Mouse (Mus musculus): ENCODE data around the gene Grsf1. TPM values are rescaled to one million over a fixed set of nuclear protein-coding genes. Genes with fewer than 3 reads are reported as not detected.

The Grsf1 gene
- polyA plus RNA-seq, 1 experiment from 2014 or later, result 47.5 TPM

DNA sequence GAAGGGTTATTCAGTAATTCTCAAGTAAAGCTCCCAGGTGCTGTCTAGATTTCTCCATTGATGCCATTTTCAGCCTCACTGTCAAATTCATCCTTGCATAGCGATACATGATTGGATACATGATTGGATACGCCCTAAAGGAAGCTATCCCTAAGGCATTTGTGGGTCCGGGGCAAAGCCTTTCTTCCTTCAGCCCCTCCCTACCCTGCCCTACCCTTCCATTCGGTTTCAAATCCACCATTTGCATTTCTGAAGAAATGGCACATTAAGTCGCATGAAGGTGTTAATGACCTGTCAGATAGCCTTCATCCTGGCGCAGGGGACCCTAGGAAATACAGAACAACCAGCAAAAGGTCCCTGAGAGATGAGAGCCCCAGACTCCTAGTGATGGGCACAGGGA is 9.3 kb upstream of the Grsf1 start:
- Histone ChIP-seq H3K9ac (no peak overlapping the region), H3K4me2 (no peak overlapping the region), H3K27me3 (0 out of 2 replicates have a peak, but pooled peaks cover 6% of the 10 kb centered on the region), H3K36me3 (no peaks in the 10 kb centered on the region), H3K4me1 (no peaks in the 10 kb centered on the region), H3K27ac (no peak overlapping the region), H3K9me3 (no peaks in the 10 kb centered on the region), H3K4me3 (no peak overlapping the region)
- WGBS, result 14% methylated on average over 6 of the region's 6 CpGs
- ATAC-seq (ENCODE audit: insufficient number of reproducible peaks, low FRiP score, low TSS enrichment, low read depth), result no peak

DNA sequence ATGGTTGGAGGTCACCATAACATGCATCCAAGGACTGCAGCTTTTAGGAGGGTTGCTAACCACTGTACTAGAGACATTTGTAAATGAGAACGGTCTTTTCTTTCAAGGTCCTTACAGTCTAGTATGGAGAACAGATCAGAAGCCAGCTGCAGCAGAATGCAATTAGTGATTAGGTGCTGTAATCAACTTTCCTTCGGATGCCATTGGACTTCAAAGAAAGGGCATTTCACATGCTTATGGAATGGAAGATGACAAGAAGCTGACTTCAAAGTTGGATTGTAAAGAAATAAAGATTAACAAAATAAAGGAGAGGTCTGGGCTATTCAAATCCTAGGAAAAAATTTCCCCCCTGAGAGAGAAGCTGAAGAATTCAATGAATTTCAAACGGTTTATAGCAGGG is 8.3 kb upstream of the Grsf1 start:
- no peak overlapping the region for H3K4me2 ChIP-seq
- no peaks in the 10 kb centered on the region for H3K4me1 ChIP-seq
- WGBS, result 11% methylated on average over 3 of the region's 3 CpGs
- no peaks in the 10 kb centered on the region for H3K9me3 ChIP-seq
- H3K27me3 ChIP-seq, result 0 out of 2 replicates have a peak, but pooled peaks cover 6% of the 10 kb centered on the region
- no peak for ATAC-seq (ENCODE audit: insufficient number of reproducible peaks, low FRiP score, low TSS enrichment, low read depth)
- H3K4me3 ChIP-seq, result no peak overlapping the region
- no peak overlapping the region for H3K9ac ChIP-seq
- H3K36me3 ChIP-seq, result no peaks in the 10 kb centered on the region
- no peak overlapping the region for H3K27ac ChIP-seq

DNA sequence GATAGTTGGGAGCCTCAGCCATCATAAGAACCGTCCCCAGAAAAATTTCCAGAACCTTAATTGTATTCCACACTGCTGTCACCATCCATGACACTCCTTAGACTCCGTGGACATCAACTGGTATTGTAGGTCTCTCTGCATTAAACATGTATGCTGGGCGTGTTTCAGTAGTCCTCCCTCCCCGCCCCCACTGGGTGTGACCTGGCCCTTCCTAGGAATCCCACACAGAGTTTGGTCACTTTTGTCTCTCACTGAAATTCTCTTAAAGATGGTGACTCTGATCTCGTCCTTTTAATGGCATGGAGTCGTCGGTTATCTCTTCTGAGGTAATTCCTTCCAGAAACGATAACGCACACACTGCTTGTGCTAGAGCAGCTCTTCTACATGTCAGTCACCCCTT is 7.7 kb upstream of the Grsf1 start:
- no peak overlapping the region for H3K9ac ChIP-seq
- no peaks in the 10 kb centered on the region for H3K4me1 ChIP-seq
- no peaks in the 10 kb centered on the region for H3K9me3 ChIP-seq
- no peak overlapping the region for H3K4me2 ChIP-seq
- 75% methylated on average over 9 of the region's 9 CpGs for WGBS
- no peak for ATAC-seq (ENCODE audit: insufficient number of reproducible peaks, low FRiP score, low TSS enrichment, low read depth)
- 0 out of 2 replicates have a peak, but pooled peaks cover 6% of the 10 kb centered on the region for H3K27me3 ChIP-seq
- H3K27ac ChIP-seq, result no peak overlapping the region
- H3K4me3 ChIP-seq, result no peak overlapping the region
- H3K36me3 ChIP-seq, result no peaks in the 10 kb centered on the region

DNA sequence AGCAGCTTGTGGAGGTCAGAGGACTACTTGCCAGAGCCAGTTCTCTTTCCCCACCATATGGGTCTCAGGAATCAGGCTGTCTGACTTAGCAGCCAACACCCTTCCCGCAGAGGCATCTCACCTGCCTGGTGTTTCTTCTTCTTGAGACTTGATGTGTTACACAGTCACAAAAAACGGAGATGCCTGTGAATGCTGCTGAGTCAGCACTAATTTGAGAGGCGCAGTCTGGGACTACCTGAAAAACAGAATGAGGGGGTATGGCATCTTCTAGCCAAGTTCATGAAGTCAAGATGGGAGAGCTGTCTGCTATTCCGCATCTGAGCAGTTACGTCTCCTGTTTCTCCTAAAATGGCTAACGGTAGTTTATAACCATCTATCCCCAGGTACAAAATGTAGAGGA is 4.6 kb upstream of the Grsf1 start:
- WGBS, result 74% methylated on average over 6 of the region's 6 CpGs
- no peak overlapping the region for H3K9ac ChIP-seq
- H3K27me3 ChIP-seq, result 0 out of 2 replicates have a peak, but pooled peaks cover 6% of the 10 kb centered on the region
- H3K4me2 ChIP-seq, result no peak overlapping the region
- ATAC-seq (ENCODE audit: insufficient number of reproducible peaks, low FRiP score, low TSS enrichment, low read depth), result no peak
- no peak overlapping the region for H3K27ac ChIP-seq
- H3K4me3 ChIP-seq, result no peak overlapping the region
- H3K9me3 ChIP-seq, result no peaks in the 10 kb centered on the region
- H3K36me3 ChIP-seq, result no peaks in the 10 kb centered on the region
- H3K4me1 ChIP-seq, result peaks cover 2% of the 10 kb centered on the region; the same call in 1 of the 2 replicates

DNA sequence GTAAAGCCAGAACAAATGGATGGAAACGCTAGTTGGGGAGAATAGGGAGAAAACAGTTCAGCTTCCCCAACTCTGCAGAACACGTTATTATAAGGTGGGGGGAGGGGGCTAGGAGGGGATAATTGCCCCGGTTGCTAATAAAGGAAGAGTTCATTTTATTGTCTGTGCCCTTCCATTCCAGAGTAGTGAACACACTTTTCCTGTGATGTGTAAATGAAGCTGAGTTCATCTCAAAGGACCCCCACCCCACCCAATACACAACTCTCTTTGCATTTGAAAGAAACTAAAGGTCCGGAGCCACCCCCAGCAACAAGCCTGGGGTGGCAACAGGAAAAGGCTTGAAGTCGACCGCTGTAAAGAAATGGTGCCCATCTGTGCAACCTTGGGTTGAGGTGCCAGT is 3.4 kb upstream of the Grsf1 start:
- Histone ChIP-seq H3K27ac (no peak overlapping the region), H3K4me1 (peaks cover 8% of the 10 kb centered on the region), H3K36me3 (no peaks in the 10 kb centered on the region), H3K4me2 (no peak overlapping the region), H3K4me3 (no peak overlapping the region), H3K9me3 (no peaks in the 10 kb centered on the region), H3K27me3 (no peaks in the 10 kb centered on the region), H3K9ac (no peak overlapping the region)
- WGBS, result 16% methylated on average over 6 of the region's 6 CpGs
- ATAC-seq (ENCODE audit: insufficient number of reproducible peaks, low FRiP score, low TSS enrichment, low read depth), result no peak

DNA sequence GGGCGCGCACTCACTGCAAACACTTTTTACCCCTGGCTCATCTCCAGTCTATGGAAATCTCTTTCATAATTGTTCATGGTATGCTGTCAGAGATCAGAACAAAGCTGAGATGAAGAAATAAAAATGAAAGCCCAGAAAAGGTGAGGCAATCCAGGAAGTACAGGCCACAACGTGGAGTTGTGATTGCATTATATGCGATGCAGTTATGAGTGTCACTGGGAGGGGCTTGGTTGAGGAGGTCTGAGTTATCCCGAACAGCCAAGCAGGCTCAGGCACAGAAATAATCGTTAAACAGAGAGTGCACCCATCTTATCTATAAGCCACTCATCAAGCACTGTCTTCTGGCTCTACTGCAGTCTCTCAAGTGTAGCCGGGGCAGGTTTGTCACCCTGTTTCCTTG is 3.0 kb upstream of the Grsf1 start:
- H3K9ac ChIP-seq, result no peak overlapping the region
- 37% methylated on average over 7 of the region's 7 CpGs for WGBS
- H3K4me3 ChIP-seq, result no peak overlapping the region
- H3K27me3 ChIP-seq, result no peaks in the 10 kb centered on the region
- no peak overlapping the region for H3K27ac ChIP-seq
- no peaks in the 10 kb centered on the region for H3K36me3 ChIP-seq
- no peak overlapping the region for H3K4me2 ChIP-seq
- ATAC-seq (ENCODE audit: insufficient number of reproducible peaks, low FRiP score, low TSS enrichment, low read depth), result no peak
- H3K9me3 ChIP-seq, result no peaks in the 10 kb centered on the region
- peaks cover 9% of the 10 kb centered on the region for H3K4me1 ChIP-seq

DNA sequence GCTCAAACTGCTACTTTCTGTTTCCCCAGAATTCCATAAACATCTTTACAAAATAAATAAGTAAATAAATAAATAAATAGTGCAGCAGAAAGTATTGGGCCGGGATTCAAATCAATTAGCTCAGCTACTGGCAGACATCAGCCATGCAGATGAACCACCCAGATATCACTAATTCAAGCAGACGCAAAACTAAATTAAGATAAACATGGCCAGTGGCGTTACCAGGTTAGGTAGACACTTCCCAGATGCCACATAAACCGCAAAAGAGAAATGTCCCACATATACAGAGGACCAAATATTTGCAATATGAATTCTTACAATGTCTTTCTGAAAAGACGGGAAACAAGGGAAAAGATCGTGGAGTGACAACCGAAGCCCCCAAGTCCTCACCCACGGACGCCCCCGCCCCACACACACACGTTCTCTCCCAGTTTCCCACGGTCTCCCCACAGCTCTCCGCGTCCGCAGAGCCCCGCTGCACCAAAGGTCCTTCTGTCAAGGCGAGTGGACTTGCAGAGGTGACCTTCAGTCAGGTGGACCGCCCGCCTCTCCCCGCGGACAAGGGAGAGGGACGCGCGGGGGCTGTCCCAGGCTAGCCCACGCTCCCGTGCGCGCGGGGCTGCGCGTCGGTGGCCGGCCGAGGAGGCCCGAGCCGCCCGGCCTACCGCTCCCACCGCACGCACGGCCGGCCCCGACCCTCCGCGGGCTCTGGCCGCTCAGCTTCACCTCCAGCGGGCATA is 1.1 kb downstream of the Grsf1 start:
- Histone ChIP-seq H3K4me3 (peak overlapping the region; percentile 97), H3K4me2 (peak overlapping the region; percentile 82), H3K36me3 (peaks cover 19% of the 10 kb centered on the region), H3K4me1 (peaks cover 15% of the 10 kb centered on the region), H3K9ac (peak overlapping the region; percentile 97), H3K27ac (peak overlapping the region; percentile 96), H3K9me3 (no peaks in the 10 kb centered on the region), H3K27me3 (no peaks in the 10 kb centered on the region)
- 2% methylated on average over 46 of the region's 47 CpGs for WGBS
- 0 out of 2 replicates have a peak, but pooled peaks have one; percentile 11 for ATAC-seq (ENCODE audit: insufficient number of reproducible peaks, low FRiP score, low TSS enrichment, low read depth)

DNA sequence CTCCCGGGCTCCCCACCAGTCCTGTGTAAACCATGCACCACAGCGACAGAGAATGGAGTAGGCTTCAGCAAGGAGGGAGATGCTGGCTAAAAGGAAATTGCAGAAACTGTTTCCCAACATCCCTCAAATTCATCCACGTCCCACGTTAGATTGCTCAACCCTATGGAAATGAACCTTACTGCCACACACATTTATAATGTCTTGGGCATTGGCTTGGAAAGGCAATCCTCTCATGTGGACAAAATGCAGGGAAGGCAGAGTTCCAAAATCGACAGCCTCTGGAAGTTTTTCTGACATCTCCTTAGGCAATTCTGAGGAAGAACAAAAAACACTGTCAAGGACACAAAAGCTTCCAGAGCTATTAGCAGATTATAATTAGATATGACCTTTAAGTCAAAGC is 12.1 kb downstream of the Grsf1 start:
- 83% methylated on average over 5 of the region's 5 CpGs for WGBS
- H3K27ac ChIP-seq, result no peak overlapping the region
- H3K9ac ChIP-seq, result no peak overlapping the region
- no peaks in the 10 kb centered on the region for H3K27me3 ChIP-seq
- no peak overlapping the region for H3K4me3 ChIP-seq
- no peak for ATAC-seq (ENCODE audit: insufficient number of reproducible peaks, low FRiP score, low TSS enrichment, low read depth)
- H3K4me1 ChIP-seq, result 0 out of 2 replicates have a peak, but pooled peaks cover 4% of the 10 kb centered on the region
- no peak overlapping the region for H3K4me2 ChIP-seq
- H3K9me3 ChIP-seq, result no peaks in the 10 kb centered on the region
- H3K36me3 ChIP-seq, result peaks cover 63% of the 10 kb centered on the region

DNA sequence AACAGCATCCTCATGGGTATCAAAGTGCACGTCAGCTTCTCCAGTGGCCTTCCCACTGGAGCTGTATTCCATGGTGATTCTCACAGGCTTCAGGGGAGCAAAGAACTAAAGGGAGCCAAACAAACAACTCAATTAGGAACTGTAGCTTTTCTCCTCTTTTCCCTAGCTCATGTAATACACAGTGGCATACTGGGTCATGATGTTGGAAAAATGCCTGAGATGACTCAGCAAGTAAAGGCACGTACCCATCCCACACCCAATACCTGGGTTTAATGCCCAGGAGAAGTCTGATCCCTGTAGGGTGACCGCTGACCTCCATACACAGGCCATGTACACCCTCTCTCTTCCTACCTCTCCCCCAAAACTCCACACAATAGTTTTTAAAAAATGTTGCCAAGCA is 12.8 kb downstream of the Grsf1 start:
- Histone ChIP-seq H3K36me3 (peaks cover 69% of the 10 kb centered on the region), H3K4me3 (no peak overlapping the region), H3K4me1 (0 out of 2 replicates have a peak, but pooled peaks cover 4% of the 10 kb centered on the region), H3K27ac (no peak overlapping the region), H3K9me3 (no peaks in the 10 kb centered on the region), H3K9ac (no peak overlapping the region), H3K27me3 (no peaks in the 10 kb centered on the region), H3K4me2 (no peak overlapping the region)
- ATAC-seq (ENCODE audit: insufficient number of reproducible peaks, low FRiP score, low TSS enrichment, low read depth), result no peak
- WGBS, result 92% methylated on average over 3 of the region's 3 CpGs

DNA sequence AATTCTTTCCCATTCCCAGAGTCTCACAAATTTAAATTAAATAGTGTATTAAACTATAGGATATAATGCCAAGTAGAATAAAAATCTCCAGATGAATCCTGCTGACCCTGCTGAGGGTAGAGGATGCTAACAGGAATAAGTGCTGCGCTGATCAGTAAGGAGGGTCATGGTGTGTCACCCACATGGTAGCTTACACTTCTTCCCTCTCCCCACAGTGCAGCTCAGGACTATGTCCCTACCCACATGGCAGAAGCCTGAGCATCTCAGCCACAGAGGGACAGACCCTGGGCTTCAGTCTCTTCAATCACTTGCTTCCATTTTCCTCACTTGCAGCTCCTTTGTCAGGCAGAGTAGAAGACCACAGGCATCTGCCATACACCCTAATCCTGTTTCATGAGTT is 18.1 kb downstream of the Grsf1 start:
- H3K36me3 ChIP-seq, result peaks cover 51% of the 10 kb centered on the region
- 0 out of 2 replicates have a peak, but pooled peaks have one; percentile 40 for ATAC-seq (ENCODE audit: insufficient number of reproducible peaks, low FRiP score, low TSS enrichment, low read depth)

DNA sequence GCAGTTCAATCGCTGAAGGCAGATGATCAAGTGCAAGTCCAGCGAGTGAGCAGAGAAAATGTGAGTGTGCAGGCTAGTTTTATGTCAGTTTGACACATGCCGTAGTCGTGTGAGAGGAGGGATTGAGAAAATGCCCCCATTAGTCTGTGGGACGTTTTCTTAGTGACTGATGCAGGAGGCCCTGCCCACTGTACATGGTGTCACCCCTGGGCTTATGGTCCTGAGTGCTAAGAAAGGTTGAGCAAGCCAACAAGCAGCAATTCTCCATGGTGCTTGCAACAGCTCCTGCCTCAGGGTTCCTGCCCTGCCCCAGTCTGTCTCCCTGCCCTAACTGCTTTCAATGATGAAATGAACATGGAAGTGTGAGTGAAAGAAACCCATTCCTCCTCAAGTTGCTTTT is 23.4 kb downstream of the Grsf1 start:
- Histone ChIP-seq H3K27ac (no peak overlapping the region), H3K9me3 (no peaks in the 10 kb centered on the region), H3K4me1 (no peaks in the 10 kb centered on the region), H3K4me3 (no peak overlapping the region), H3K36me3 (peaks cover 46% of the 10 kb centered on the region), H3K27me3 (no peaks in the 10 kb centered on the region), H3K9ac (no peak overlapping the region), H3K4me2 (no peak overlapping the region)
- WGBS, result 81% methylated on average over 5 of the region's 5 CpGs
- ATAC-seq (ENCODE audit: insufficient number of reproducible peaks, low FRiP score, low TSS enrichment, low read depth), result no peak

More for the DNA sequence above, 18.1 kb downstream of the Grsf1 start:
- WGBS, result 79% methylated on average over 1 of the region's 1 CpGs
- no peaks in the 10 kb centered on the region for H3K9me3 ChIP-seq
- H3K4me3 ChIP-seq, result no peak overlapping the region
- no peak overlapping the region for H3K27ac ChIP-seq
- H3K9ac ChIP-seq, result no peak overlapping the region
- 0 out of 2 replicates have a peak, but pooled peaks cover 2% of the 10 kb centered on the region for H3K4me1 ChIP-seq
- H3K4me2 ChIP-seq, result no peak overlapping the region
- H3K27me3 ChIP-seq, result no peaks in the 10 kb centered on the region

DNA sequence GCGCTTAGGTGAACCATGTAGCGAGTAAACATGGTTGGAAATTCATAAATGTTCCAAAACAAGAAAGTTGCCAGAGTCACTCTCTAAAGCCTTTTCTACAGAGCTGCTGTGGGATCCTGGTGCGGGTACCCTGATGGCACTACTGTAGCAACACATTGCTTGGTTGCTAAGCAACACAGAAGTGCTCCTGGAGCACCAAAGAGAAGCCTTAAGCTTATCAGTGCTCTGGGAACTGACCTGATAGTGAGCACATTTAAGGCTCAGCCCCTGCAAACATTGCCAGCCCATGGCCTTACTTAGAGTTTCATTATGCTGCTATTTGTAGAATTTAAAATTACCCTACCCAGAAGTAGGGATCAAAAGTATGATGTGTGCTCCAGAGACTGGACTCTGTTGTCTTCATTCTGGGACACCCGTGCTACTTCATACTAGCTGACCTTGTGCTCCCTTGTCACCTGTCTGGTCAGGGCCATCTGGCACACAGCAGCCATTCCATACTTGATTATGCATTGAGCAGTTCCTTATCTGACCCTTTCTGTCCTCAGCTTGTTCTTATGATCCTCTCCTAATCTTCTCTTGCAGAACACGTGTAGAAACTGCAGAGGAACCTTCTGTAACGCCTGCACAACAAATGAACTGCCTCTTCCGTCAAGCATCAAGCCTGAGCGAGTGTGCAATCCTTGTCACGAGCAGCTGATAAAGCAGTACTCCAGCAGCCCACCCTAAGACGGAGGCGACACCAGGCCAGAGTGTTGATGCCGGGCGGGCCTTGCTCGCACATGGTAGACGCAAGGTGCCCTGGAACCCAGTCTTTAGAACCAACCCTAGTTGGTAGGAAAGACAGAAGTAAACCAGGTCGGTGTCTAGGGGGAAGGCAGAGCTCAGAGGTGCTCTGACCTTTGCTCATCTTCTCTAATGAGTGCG is 26.5 kb downstream of the Grsf1 start:
- H3K4me1 ChIP-seq, result no peaks in the 10 kb centered on the region
- no peaks in the 10 kb centered on the region for H3K9me3 ChIP-seq
- no peak overlapping the region for H3K9ac ChIP-seq
- H3K4me3 ChIP-seq, result no peak overlapping the region
- 88% methylated on average over 17 of the region's 17 CpGs for WGBS
- H3K4me2 ChIP-seq, result no peak overlapping the region
- ATAC-seq (ENCODE audit: insufficient number of reproducible peaks, low FRiP score, low TSS enrichment, low read depth), result no peak
- no peak overlapping the region for H3K27ac ChIP-seq
- H3K36me3 ChIP-seq, result peaks cover 58% of the 10 kb centered on the region
- no peaks in the 10 kb centered on the region for H3K27me3 ChIP-seq

All from limb, embryonic 15.5 days (tissue).